Mouse (Mus musculus): ENCODE data around the gene Cdk6. TPM values are rescaled to one million over a fixed set of nuclear protein-coding genes. Genes with fewer than 3 reads are reported as not detected.
"Not testable (repeated sequence)": the region's sequence is repeated elsewhere in the genome, so short reads cannot be mapped to it uniquely, and the experiment has no call there.

Cdk6 gene
- polyA plus RNA-seq, 1 experiment: 4.7 TPM

GRCm38 (mm10) chr5:3509503-3509902 lies 168.2 kb downstream of the Cdk6 start:
- H3K4me3 ChIP-seq (ENCODE audit: insufficient read depth, low read depth, low read length): no peak overlapping the region
- no peak overlapping the region for H3K27ac ChIP-seq (replicated peaks; ENCODE audit: low read depth, low read length)
- no peaks in the 10 kb centered on the region for H3K4me1 ChIP-seq (ENCODE audit: control insufficient read depth, insufficient read depth, insufficient read length, low read length)

- no peak overlapping the region for H3K4me3 ChIP-seq (ENCODE audit: insufficient read depth, low read depth, low read length)
- no peak overlapping the region for H3K27ac ChIP-seq (replicated peaks; ENCODE audit: low read depth, low read length)
- no peaks in the 10 kb centered on the region for H3K4me1 ChIP-seq (ENCODE audit: control insufficient read depth, insufficient read depth, insufficient read length, low read length)
These were observed 170.0 kb downstream of the Cdk6 start for GRCm38 (mm10) chr5:3511097-3511795.

DNA sequence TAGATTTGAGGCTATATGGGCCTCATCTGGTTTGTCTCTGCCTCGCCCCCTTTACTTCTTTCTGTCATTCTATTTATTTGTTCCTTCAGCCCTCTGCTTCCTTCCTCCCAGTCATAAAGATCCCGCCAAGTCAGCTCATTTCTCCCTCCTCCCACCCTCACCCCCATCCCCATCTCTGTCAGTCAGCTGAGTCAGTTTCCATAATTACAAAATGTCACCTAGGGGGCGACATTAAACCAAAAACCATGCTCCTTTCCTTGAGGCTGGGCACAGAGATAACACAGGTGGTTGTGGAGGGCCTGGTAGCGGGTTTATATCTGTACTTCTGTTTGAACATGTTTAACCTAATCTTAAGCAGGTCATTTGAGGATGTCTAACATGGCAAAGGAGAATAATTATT lies 171.3 kb downstream of the Cdk6 start:
- Histone ChIP-seq H3K4me1 (ENCODE audit: control insufficient read depth, insufficient read depth, insufficient read length, low read length) (no peaks in the 10 kb centered on the region), H3K4me3 (ENCODE audit: insufficient read depth, low read depth, low read length) (no peak overlapping the region), H3K27ac (replicated peaks; ENCODE audit: low read depth, low read length) (no peak overlapping the region)

DNA sequence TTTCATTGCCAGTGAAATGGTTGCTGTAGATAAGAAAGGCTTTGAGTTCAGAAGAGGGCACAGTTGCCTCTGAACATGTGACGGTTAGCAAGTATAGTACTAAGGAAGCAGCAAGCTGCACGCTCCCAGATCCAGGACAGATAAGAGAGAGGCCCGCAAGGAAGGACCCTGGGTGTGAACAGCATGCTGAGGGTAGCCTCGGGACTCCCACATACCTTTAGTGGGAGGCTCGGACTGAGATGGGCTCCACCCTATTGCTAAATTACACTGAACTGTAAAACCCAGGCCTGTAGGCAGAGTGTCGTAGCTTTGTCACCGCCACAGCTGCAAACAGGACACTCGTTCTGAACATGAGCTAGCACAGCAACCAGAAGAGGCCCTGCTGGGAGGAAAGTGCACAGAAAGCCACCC lies 173.6 kb downstream of the Cdk6 start:
- Histone ChIP-seq H3K4me3 (ENCODE audit: insufficient read depth, low read depth, low read length) (no peak overlapping the region), H3K27ac (replicated peaks; ENCODE audit: low read depth, low read length) (no peak overlapping the region), H3K4me1 (ENCODE audit: control insufficient read depth, insufficient read depth, insufficient read length, low read length) (no peaks in the 10 kb centered on the region)

- Histone ChIP-seq H3K4me3 (ENCODE audit: insufficient read depth, low read depth, low read length) (no peak overlapping the region), H3K27ac (replicated peaks; ENCODE audit: low read depth, low read length) (no peak overlapping the region), H3K4me1 (ENCODE audit: control insufficient read depth, insufficient read depth, insufficient read length, low read length) (no peaks in the 10 kb centered on the region)
These were observed 174.2 kb downstream of the Cdk6 start for GRCm38 (mm10) chr5:3515477-3515876.

DNA sequence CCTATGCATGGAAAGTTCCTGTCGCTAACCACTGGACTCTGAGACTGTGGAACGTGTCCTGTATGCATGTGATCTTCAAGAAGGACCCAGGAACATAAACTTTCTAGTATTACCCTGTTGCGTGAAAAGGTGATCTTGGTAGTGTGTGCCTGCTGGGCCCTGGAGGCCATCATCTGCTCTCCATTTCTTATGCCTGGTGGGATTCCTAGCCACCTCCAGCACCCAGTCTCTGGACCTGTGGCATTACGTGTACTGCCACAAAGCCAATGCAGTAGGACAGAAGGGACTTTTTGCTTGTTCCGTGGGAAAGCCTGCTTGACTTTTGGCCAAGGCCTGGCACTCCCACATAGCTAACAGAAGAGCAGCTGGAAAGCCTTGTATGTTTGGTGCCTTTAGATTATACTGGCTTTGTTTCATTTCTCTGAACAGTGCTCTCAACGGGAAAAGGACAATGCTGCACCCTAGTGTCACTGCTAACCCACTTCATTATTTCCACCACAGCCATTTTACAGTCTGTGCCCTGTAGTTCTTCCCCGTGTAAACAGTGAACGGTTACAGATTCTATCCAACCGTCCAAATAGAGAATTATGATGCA lies 175.3 kb downstream of the Cdk6 start:
- Histone ChIP-seq H3K27ac (replicated peaks; ENCODE audit: low read depth, low read length) (no peak overlapping the region), H3K4me3 (ENCODE audit: insufficient read depth, low read depth, low read length) (no peak overlapping the region), H3K4me1 (ENCODE audit: control insufficient read depth, insufficient read depth, insufficient read length, low read length) (no peaks in the 10 kb centered on the region)

- Histone ChIP-seq H3K27ac (replicated peaks; ENCODE audit: low read depth, low read length) (no peak overlapping the region), H3K4me1 (ENCODE audit: control insufficient read depth, insufficient read depth, insufficient read length, low read length) (no peaks in the 10 kb centered on the region), H3K4me3 (ENCODE audit: insufficient read depth, low read depth, low read length) (no peak overlapping the region)
These were observed 179.4 kb downstream of the Cdk6 start for GRCm38 (mm10) chr5:3520493-3521359.

DNA sequence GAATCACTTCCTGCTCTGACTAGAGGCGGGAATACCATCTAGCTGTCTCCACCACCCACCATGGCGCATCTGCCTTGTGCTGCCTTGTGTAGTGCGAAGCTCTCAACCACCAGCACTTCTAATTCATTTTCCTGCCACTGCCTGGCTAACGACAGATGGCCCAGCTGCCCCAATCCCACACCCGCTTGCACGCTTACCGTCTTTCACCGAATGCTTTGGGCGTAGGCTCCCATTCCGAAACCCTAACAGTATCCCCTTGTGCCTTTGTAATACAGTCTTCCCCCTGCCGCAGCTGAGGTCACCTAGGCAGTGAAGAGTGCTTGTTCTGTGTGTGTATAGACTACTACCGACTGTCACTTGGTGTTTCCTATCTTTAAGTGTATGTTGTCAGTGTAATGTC lies 180.5 kb downstream of the Cdk6 start:
- H3K4me1 ChIP-seq (ENCODE audit: control insufficient read depth, insufficient read depth, insufficient read length, low read length): no peaks in the 10 kb centered on the region
- H3K4me3 ChIP-seq (ENCODE audit: insufficient read depth, low read depth, low read length): no peak overlapping the region
- no peak overlapping the region for H3K27ac ChIP-seq (replicated peaks; ENCODE audit: low read depth, low read length)

GRCm38 (mm10) chr5:3522826-3523225 lies 181.5 kb downstream of the Cdk6 start:
- H3K27ac ChIP-seq (replicated peaks; ENCODE audit: low read depth, low read length): no peak overlapping the region
- H3K4me1 ChIP-seq (ENCODE audit: control insufficient read depth, insufficient read depth, insufficient read length, low read length): no peaks in the 10 kb centered on the region

GRCm38 (mm10) chr5:3527041-3527691 lies 185.9 kb downstream of the Cdk6 start:
- Histone ChIP-seq H3K4me1 (ENCODE audit: control insufficient read depth, insufficient read depth, insufficient read length, low read length) (no peaks in the 10 kb centered on the region), H3K4me3 (ENCODE audit: insufficient read depth, low read depth, low read length) (no peak overlapping the region), H3K27ac (replicated peaks; ENCODE audit: low read depth, low read length) (no peak overlapping the region)

More at GRCm38 (mm10) chr5:3522826-3523225, 181.5 kb downstream of the Cdk6 start:
- H3K4me3 ChIP-seq (ENCODE audit: insufficient read depth, low read depth, low read length): no peak overlapping the region

DNA sequence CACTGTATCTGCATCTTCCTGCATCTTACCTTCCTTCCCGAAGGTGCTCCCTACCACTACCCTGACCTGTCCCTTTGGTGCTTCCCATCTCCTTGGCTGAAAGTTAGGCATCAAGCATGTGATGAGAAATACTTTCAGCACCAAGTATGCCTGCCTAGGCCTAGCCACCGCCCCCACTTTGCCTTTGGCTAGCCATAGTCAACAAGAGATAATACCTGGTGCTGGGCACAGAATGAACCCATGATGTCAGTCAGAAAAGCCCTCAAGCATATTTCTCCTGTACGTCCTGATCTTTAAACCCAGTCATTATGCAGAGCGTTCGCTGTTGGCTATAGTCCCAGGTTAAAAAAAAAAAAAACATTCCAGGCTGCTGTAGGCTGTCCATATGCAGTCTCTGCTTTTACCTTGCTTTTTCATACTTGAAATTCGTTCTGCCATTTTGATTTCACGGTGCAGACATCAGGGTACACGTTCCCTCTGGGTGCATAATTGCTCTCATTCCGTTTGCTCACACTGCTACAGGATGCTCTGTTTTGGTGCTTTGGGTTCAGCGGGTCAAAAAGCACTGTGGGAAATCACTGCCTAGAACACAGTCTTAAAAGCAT lies 188.4 kb downstream of the Cdk6 start:
- no peak overlapping the region for H3K4me3 ChIP-seq (ENCODE audit: insufficient read depth, low read depth, low read length)
- no peaks in the 10 kb centered on the region for H3K4me1 ChIP-seq (ENCODE audit: control insufficient read depth, insufficient read depth, insufficient read length, low read length)

DNA sequence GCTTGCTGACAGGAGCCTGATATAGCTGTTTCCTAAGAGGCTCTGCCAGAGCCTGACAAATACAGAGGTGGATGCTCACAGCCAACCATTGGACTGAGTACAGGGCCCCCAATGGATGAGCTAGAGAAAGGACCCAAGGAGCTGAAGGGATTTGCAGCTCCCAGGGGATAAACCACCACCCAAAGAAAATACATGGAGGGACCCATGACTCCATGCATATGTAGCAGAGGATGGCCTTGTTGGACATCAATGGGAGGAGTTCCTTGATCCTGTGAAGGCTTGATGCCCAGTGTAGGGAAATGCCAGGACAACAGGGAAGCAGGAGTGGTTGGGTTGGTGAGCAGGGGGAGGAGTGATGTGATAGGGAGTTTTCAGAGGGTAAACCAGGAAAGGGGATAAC lies 190.8 kb downstream of the Cdk6 start:
- not testable (repeated sequence) for H3K4me1 ChIP-seq (ENCODE audit: control insufficient read depth, insufficient read depth, insufficient read length, low read length); H3K27ac ChIP-seq (replicated peaks; ENCODE audit: low read depth, low read length); H3K4me3 ChIP-seq (ENCODE audit: insufficient read depth, low read depth, low read length)

More for the DNA sequence above, 188.4 kb downstream of the Cdk6 start:
- H3K27ac ChIP-seq (replicated peaks; ENCODE audit: low read depth, low read length): no peak overlapping the region

GRCm38 (mm10) chr5:3536592-3537212 lies 195.4 kb downstream of the Cdk6 start:
- no peak overlapping the region for H3K27ac ChIP-seq (replicated peaks; ENCODE audit: low read depth, low read length)
- no peaks in the 10 kb centered on the region for H3K4me1 ChIP-seq (ENCODE audit: control insufficient read depth, insufficient read depth, insufficient read length, low read length)

More at GRCm38 (mm10) chr5:3536592-3537212, 195.4 kb downstream of the Cdk6 start:
- H3K4me3 ChIP-seq (ENCODE audit: insufficient read depth, low read depth, low read length): no peak overlapping the region
